Mouse (Mus musculus) embryonic stem cell, embryonic (primary cell): ENCODE results near the gene Rsrp1.

Experiments
- CTCF ChIA-PET, 4 experiments: fragments of 300-600 bp in 2 of 4; fragments of 350-600 bp in 2 of 4; sonication (Branson Sonifier 250); formaldehyde crosslinking; loops; one replicate each; lab custom pipeline; 2022; ENCODE audit warnings: inconsistent platforms in 2 of 4; lab: Charles Lee
- POLR2A ChIA-PET, 4 experiments: fragments of 300-600 bp in 2 of 4; fragments of 350-600 bp in 2 of 4; sonication (Branson Sonifier 250); formaldehyde crosslinking; loops; one replicate each; lab custom pipeline; 2022; ENCODE audit warnings: antibody characterized with exemption in 4 of 4, inconsistent platforms in 1 of 4; lab: Charles Lee

Rsrp1 gene

GRCm38 (mm10) chr4:134930684-134931481, 7.5 kb downstream of the Rsrp1 start, which contains the start of gene Syf2:
Gene Syf2, plus strand, starts transcription at chr4:134930898.
- CTCF ChIA-PET = no interaction called here
- POLR2A ChIA-PET = interaction anchor here in 3 of 4 experiments (0.5 to 4.7 kb wide), 19 partner anchors 8 to 1246 kb away, joined by 3 to 36 read pairs (median 3); partner anchors contain the start of genes Rsrp1 (in 2 of the 3), Srrm1 (in 1 of the 3) and Tmem50a (in 1 of the 3)

DNA sequence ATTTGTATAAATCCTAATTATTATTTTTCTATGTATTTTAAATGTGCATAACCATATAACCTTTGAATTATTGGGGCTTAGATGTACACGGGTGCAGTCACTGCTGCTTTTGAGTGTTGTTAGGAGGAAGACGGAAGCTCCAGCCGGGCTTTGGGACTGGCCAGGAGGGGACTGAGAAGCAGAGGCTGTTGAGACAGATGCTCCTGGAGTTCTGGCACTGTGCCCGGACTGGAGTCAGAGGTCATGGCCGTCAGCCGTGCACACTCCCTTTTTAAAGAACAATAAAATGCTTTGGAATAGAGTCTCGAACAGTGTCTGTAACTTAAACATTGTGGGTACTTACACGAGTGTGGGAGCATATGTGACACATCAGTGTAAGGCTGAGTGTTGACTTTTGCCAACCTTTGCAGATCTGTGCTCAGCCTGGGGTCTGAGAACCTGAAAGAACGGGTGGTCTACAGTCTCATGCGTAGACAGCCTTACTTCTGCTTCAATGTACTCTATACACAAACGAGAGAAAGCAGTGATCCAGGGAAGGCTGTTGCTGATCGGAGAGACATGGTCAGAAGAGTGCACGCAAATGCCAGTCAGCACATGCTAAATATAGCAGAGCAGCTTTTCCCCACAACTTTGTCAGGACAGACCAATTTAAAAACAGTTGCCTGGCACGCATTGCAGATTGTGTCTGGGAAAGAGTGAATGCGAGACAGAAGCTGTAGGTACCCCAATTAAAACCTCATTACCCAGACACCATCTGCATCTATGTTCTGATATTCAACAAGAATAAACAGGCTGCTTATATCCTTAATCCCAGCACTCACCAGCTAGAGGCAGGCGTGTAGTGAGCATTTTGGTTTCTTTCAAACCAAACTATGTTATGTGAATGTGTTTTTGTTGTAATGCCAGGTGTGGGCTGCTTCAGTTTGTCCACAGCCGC, 14.1 kb downstream of the Rsrp1 start:
- ChIA-PET CTCF (interaction anchor here in 2 of 4 experiments (1.5 kb wide), 2 partner anchors 19 kb away, joined by 4 read pairs; no protein-coding TSS in a partner anchor), POLR2A (interaction anchor here in 2 of 4 experiments (1.0 to 1.2 kb wide), 3 partner anchors 11 to 15 kb away, joined by 3 to 5 read pairs (median 4); partner anchors contain the start of gene Rsrp1 (in 2 of the 2))

DNA sequence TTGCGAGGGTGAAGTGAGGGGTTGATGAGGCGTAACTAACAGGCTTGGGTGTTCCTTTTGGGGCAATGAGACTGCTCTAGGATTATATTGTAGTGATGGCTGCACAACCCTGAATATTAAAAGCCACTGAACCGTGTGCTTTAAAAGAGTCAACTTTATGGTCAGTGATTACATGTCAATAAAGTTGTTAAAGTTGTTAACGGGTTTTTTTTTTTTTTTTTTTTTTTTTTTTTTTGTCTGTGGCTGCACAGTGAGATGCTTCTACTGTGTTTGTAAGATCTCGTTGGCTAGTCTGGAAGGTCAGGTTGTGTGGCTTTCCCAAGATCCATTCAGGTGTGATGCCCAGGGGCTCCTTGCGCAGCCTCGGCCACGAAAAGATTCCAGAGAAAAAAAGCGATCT, 16.5 kb downstream of the Rsrp1 start:
- POLR2A ChIA-PET = interaction anchor here in 3 of 4 experiments (0.8 to 1.5 kb wide), 4 partner anchors 9 to 17 kb away, joined by 3 to 5 read pairs (median 4); partner anchors contain the start of gene Rsrp1 (in 1 of the 3)

DNA sequence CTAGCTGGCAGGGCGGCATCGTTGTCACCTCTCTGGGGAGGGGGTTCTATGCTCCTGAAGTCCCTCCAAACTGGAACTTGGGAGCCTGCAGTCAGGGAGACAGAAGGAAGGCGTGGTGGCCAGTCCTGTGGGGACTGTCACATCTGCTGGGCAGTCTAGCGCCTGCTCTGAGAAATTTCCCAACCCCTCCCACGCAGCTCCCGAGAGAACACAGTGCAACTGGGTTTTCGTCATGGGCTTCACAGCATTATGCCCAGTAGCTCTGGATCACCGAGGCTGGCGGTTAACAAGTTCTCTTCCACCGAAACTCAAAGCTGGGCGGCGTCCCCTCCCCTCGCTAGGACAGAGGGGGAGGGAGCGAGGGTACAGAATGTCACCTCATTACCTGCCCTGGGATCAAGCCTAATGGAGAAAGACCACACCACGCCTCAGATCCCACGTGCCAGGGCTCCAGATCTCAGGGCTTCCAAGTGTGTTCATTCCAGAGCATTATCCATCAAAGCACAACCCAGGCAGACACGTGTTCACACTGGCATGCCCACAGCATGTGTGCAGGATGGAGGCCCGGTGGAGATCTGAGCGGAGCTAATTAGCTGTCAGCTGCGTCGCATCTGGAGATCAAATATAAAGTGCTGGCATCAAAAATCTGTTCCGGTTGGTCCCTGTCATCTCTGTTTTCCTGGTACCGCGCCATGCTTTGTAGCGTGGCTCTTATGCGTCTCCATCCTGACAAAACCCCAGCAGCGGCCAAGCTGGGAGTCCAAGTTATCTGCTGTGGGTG, 20.6 kb downstream of the Rsrp1 start:
- ChIA-PET CTCF (interaction anchor here in 3 of 4 experiments (0.5 to 3.2 kb wide), 13 partner anchors 10 to 563 kb away, joined by 3 to 8 read pairs (median 3); no protein-coding TSS in a partner anchor), POLR2A (interaction anchor here in 3 of 4 experiments (0.5 to 2.1 kb wide), 13 partner anchors 9 to 500 kb away, joined by 3 to 9 read pairs (median 3); partner anchors contain the start of gene Rsrp1 (in 2 of the 3))

More for the DNA sequence above, 16.5 kb downstream of the Rsrp1 start:
- CTCF ChIA-PET = interaction anchor here in 2 of 4 experiments (0.7 kb wide), 2 partner anchors 101 to 203 kb away, joined by 3 to 5 read pairs; no protein-coding TSS in a partner anchor

GRCm38 (mm10) chr4:134946024-134946744, 22.8 kb downstream of the Rsrp1 start:
- ChIA-PET CTCF (interaction anchor here in 3 of 4 experiments (0.6 to 0.7 kb wide), 5 partner anchors 17 to 287 kb away, joined by 3 read pairs; no protein-coding TSS in a partner anchor), POLR2A (interaction anchor here in 2 of 4 experiments (0.6 to 1.6 kb wide), 6 partner anchors 10 to 1670 kb away, joined by 3 to 7 read pairs (median 4); partner anchors contain the start of gene Rsrp1 (in 1 of the 2))

DNA sequence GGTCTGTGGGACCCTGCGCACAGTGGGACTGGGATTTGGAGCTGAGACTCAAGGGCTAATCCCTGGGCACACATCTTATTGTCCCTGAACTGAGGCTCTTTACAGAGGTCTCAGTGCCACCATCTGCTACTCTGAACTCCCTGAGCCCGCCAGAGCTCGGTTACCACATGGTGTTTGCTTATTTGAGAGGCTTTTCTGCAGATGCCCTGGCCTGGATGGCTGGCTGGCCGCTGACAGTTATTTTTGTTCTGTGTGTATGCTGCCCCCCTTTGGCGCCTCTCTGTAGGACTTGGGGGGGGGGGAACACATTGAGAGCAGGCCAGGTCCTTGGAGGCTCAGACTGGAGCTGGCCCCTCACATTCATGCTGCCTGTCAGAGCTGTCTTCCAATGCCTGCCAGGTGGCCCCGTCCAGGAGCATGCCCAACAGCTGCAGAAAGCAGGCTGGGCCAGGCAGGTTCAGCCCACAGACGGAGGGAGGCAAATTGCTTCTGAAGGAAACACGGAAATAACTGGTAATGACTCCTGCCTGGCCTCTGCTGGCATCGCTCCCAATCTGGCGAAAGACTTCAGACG, 27.2 kb downstream of the Rsrp1 start:
- CTCF ChIA-PET = interaction anchor here in 3 of 4 experiments (0.6 to 1.5 kb wide), 23 partner anchors 11 to 853 kb away, joined by 3 to 8 read pairs (median 3); no protein-coding TSS in a partner anchor
- POLR2A ChIA-PET = interaction anchor here in 1 of 4 experiments (0.6 kb wide), 1 partner anchor 16 kb away, joined by 3 read pairs; no protein-coding TSS in a partner anchor

GRCm38 (mm10) chr4:134954461-134954860, 31.1 kb downstream of the Rsrp1 start:
- ChIA-PET POLR2A (interaction anchor here in 3 of 4 experiments (0.5 to 1.8 kb wide), 15 partner anchors 8 to 1223 kb away, joined by 3 to 6 read pairs (median 3); partner anchors contain the start of genes Rsrp1 (in 1 of the 3) and Syf2 (in 1 of the 3)), CTCF (interaction anchor here in 3 of 4 experiments (0.6 to 2.6 kb wide), 20 partner anchors 8 to 972 kb away, joined by 3 to 11 read pairs (median 3); partner anchors contain the start of gene Tmem50a (in 1 of the 3))

GRCm38 (mm10) chr4:134955196-134955595, 31.8 kb downstream of the Rsrp1 start:
- ChIA-PET POLR2A (interaction anchor here in 3 of 4 experiments (0.6 to 3.5 kb wide), 6 partner anchors 9 to 214 kb away, joined by 3 to 19 read pairs (median 4); partner anchors contain the start of gene Rsrp1 (in 1 of the 3)), CTCF (interaction anchor here (0.5 to 2.6 kb wide), 20 partner anchors 11 to 956 kb away, joined by 3 to 19 read pairs (median 4); partner anchors contain the start of gene Tmem50a (in 1 of the 4))

- ChIA-PET POLR2A (interaction anchor here in 3 of 4 experiments (0.6 to 3.5 kb wide), 16 partner anchors 10 to 717 kb away, joined by 3 to 19 read pairs (median 3); partner anchors contain the start of gene Rsrp1 (in 2 of the 3)), CTCF (interaction anchor here (0.5 to 2.6 kb wide), 44 partner anchors 8 to 956 kb away, joined by 3 to 19 read pairs (median 4); no protein-coding TSS in a partner anchor)
Measured at GRCm38 (mm10) chr4:134955845-134956244, 32.5 kb downstream of the Rsrp1 start.

DNA sequence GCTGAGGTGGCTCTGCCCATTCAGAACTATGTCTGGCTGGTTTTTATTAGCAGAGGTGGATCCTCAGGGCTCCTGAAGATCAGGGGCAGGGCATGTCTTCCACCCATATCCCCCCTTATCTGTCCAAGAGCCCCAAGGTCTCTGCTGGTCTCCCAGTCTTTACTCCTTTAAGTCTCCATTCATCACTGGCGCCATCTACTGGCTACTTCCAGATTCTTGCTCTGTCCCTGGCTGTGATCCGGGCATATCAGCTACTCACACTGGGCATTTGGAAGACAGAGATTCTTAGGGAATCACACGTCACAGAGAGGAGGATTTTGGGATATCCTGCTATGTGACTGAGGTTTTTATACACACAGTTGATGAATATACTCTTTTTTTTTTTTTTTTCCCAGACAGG, 32.9 kb downstream of the Rsrp1 start:
- ChIA-PET CTCF (interaction anchor here (0.6 to 2.6 kb wide), 47 partner anchors 8 to 920 kb away, joined by 3 to 19 read pairs (median 4); no protein-coding TSS in a partner anchor), POLR2A (interaction anchor here in 3 of 4 experiments (0.5 to 3.5 kb wide), 14 partner anchors 10 to 717 kb away, joined by 3 to 19 read pairs (median 3); partner anchors contain the start of gene Rsrp1 (in 2 of the 3))

DNA sequence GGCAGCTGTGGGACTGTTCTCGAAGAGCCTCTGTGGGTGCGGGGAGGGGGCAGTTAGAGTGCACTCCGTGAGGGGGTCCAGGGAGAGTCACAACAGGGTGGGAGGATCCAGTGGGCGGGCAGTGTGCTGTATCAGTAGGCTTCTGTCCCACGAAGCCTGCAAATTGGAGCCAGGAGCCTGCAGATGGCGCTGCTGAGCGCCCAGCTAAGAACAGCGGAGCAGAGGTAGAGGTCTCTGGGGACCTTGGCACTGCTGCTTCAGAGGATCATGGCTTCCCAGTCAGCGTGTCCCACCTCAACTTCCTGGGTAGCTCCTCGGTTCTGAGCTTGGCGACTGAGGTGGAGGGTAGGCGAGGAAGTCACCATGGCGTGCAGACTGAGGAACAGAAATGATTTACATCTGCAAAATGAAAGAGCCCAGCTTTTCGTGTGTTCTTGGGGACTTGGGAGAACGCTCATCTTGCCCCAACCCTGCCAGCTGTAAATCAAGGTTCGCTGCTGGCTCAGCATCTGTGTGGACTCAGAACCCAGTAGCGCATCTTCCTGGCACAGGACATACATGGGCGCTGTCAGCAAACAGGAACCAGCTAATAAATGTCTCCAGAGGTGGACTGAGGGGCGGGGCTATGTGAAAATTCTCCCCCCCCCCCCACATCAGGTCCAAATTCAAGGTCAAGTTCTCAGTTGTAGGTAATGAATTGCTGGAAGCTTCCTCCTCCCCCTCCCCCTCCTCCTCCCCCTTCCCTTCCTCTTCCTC, 39.8 kb downstream of the Rsrp1 start:
- POLR2A ChIA-PET = interaction anchor here in 2 of 4 experiments (0.6 to 2.6 kb wide), 16 partner anchors 9 to 1590 kb away, joined by 3 to 11 read pairs (median 4); partner anchors contain the start of gene Rsrp1 (in 2 of the 2)
- CTCF ChIA-PET = interaction anchor here (0.6 to 5.1 kb wide), 62 partner anchors 7 to 669 kb away, joined by 3 to 55 read pairs (median 4); partner anchors contain the start of gene Rcan3 (in 1 of the 4)

DNA sequence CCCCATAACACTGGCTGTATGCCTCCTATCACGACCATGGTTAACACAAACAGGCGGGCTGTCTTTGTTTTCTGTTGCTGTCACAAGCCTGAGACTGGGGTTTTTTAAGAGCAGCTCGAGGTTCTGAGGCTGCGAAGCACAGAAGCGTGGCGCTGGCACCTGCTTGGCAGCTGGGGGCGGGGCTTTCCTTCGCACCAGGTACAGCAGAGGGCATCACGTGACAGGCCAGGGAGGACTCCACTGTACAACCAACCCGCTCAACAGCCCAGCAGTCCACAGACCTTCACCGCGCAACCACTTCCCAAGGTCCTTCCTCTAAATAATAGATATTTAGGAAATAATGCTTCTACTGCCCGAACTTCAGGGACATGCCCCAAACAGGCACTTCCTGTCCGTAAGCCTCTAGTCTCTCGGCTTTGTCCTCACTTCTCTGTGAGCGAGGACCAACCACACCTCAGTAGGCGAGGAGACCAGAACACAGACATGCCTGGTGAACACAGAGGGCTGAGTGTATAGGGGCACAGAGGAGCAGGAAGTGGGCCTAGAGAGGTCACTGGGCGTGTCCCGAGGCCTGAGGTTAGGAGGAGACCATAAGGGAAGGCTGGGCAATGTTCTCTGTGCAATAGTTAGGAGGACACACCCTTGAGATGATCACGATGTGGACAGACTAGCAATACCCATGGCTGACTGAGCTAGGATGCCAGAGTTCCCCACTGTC, 44.7 kb downstream of the Rsrp1 start:
- CTCF ChIA-PET = interaction anchor here in 1 of 4 experiments (2.8 kb wide), 1 partner anchor 11 kb away, joined by 10 read pairs; no protein-coding TSS in a partner anchor
- POLR2A ChIA-PET = interaction anchor here in 1 of 4 experiments (1.6 to 3.3 kb wide), 2 partner anchors 43 to 45 kb away, joined by 4 to 10 read pairs; partner anchors contain the start of gene Rsrp1

GRCm38 (mm10) chr4:134968605-134968976, 45.2 kb downstream of the Rsrp1 start:
- POLR2A ChIA-PET = interaction anchor here in 1 of 4 experiments (1.6 to 3.3 kb wide), 2 partner anchors 44 to 46 kb away, joined by 4 to 10 read pairs; partner anchors contain the start of gene Rsrp1
- CTCF ChIA-PET = interaction anchor here in 1 of 4 experiments (2.8 kb wide), 1 partner anchor 12 kb away, joined by 10 read pairs; no protein-coding TSS in a partner anchor
